Mouse (Mus musculus): Measurements from ENCODE around the gene Med27.
A peak's percentile ranks its signal among the peaks of the same experiment; 100 is the strongest.

Med27 gene

DNA sequence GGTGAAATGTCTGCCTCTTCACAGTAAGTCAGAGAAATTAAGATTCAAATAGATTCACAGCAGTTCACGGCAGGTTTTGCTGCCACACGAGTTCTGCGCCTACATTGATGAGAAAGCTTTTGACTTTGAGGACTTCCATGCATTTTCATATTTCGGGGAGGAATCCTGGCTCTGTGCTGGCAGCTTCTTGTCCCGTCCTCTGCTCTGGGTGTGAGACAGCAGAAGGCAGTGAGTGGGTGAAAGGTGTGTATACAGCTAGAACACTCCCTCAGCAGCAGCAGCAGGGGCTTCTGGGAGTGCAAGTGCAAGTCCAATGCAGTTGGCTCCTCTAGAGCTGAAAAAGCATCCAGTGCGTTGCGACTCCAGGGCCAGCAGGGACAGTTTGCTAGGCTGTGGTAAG, 53.6 kb downstream of the Med27 start:
- peak in 1 of 2 experiments; percentile 33 for DNase-seq (ENCODE audit: low spot score in 2 of 2)

GRCm38 (mm10) chr2:29400812-29401211, 54.2 kb downstream of the Med27 start:
- DNase-seq (ENCODE audit: low spot score in 2 of 2) = no peak

DNA sequence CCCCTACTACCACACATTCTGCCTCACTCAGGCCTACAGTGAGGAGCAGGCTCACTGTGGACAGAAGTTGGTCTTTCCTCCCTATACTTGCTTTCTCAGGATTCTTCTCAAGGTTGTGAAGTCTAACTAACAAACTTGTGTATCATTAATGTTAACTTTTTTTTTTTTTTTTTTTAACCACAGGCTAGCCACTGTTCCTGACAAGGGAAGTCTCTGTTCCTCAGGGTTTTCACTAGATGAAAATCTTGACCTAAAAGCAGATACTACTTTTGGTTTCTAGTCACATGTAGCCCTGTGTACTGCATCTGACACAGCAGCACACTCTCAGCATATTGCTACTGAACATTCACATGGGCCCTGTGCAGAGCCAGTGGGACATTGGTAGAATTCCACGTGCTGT, 55.2 kb downstream of the Med27 start:
- DNase-seq (ENCODE audit: low spot score in 2 of 2) = no peak

DNA sequence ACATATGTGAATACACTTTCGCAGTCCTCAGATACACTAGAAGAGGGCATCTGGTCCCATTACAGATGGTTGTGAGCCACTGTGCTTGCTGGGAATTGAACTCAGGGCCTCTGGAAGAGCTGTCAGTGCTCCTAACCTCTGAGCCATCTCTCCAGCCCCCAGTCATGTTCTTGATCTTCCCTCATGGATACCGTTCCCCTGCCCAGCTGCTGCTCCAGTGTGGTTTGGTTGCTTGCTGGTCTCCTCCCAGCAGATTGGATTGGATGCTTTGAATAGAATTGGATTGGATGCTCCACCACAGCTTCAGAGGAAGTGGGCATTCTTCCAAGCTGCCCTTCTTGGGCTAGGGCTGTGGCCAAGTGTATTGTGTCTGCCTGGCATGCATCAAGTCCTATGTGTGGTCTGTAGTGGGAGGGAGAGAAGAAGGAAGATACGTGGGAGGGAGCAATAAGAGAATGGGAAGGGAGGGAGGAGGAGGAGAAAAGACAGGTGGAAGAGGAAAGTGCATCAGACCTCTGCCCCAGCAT, 56.0 kb downstream of the Med27 start:
- no peak for DNase-seq (ENCODE audit: low spot score in 2 of 2)

DNA sequence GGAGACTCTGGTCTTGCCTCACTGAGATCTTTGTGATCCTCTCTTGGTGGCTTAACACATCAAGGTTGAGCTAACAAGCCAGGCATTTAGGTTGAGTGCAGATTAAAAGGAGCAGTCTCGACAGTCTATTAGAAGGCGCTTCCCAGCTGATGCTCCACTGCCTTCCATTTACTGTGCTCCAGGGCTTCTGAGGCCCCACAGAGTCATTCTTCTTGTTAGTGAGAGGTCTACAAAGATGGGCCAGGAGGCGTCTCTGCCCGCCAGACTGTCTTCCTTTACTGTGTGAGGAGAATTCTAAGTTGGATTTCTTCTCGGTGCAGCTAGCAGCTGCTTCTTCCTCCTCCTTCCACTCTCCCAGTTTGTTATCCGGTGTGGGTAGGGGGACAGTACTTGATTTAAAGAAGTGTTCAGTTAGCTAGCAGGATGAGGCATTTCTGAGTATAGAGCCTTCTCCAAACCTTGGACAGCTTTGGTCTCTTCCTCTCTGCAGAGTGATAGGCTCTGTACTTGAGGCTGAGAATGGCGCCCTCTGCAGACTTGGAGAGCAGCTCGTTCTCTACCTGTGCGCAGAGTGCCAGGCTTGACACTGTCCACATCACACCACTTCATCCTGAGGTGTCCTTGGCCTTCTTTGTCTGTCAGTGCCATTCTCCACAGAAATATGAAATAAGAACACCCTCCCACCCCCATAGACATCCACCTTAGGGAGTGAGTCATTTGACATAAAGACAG, 57.3 kb downstream of the Med27 start:
- DNase-seq (ENCODE audit: low spot score in 2 of 2) = no peak

- DNase-seq (ENCODE audit: low spot score in 2 of 2) = no peak
Measured at GRCm38 (mm10) chr2:29404931-29405330, 58.3 kb downstream of the Med27 start.

GRCm38 (mm10) chr2:29405848-29406247, 59.2 kb downstream of the Med27 start:
- DNase-seq (ENCODE audit: low spot score in 2 of 2) = no peak

GRCm38 (mm10) chr2:29407350-29407749, 60.7 kb downstream of the Med27 start:
- no peak for DNase-seq (ENCODE audit: low spot score in 2 of 2)

DNA sequence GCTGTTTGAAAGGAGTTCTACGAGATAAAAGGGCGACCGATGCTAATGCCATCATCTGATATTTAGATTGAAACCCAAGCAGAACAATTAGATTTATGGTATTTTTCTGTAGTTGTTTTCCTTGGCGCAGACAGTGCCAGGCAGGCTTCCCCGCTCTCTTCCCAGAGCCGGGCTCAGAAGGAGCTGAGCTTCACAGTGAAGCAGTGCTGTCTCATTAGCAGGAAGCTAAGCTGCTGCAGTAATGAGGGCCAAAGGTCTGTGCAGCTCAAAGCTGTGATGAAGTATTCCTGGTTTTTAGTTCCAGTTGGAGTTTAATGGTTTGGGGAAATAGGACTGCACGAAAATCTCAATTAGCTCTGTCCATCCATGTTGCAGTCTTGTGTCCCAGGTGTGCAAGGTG, 61.1 kb downstream of the Med27 start:
- no peak for DNase-seq (ENCODE audit: low spot score in 2 of 2)

DNA sequence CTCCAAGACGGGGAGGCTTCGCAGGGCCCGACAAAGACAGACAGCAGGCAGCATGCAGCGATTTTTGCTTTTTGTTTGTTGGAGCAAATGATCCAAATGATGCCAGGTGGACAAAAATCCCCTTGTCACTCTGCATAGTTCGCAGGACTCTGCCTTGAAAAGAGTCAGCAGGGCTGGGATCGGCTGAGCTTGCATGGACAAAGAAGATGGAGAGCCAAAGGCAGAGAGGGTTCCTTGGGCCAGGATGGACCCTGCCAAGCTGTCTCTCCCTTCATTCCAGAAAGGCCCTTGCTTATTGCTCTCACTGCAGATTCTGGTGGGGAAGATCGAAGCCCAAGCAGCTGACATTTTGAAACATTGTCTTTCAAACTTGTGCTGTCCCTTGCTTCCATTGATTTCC, 64.3 kb downstream of the Med27 start:
- DNase-seq (ENCODE audit: low spot score in 2 of 2) = no peak

DNA sequence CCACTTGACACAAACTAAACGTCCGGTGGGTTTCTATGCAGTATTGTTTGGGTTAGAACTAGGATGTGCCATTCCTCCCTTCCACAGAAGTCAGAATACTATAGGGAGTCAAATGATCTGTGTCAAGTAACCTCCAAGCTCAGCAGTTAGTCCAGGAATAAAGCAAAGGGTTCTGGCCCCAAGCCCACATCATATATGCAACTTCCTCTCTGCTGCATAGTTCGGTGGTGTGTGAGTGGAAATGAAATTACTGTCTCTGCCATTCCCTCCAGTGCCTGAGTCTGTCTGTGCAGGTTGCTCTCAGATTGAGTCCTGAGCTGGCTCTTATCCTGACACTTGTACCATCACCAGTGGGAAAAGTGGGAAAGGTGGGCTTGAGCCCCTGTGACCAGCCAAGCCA, 65.8 kb downstream of the Med27 start:
- DNase-seq (ENCODE audit: low spot score in 2 of 2) = no peak

DNA sequence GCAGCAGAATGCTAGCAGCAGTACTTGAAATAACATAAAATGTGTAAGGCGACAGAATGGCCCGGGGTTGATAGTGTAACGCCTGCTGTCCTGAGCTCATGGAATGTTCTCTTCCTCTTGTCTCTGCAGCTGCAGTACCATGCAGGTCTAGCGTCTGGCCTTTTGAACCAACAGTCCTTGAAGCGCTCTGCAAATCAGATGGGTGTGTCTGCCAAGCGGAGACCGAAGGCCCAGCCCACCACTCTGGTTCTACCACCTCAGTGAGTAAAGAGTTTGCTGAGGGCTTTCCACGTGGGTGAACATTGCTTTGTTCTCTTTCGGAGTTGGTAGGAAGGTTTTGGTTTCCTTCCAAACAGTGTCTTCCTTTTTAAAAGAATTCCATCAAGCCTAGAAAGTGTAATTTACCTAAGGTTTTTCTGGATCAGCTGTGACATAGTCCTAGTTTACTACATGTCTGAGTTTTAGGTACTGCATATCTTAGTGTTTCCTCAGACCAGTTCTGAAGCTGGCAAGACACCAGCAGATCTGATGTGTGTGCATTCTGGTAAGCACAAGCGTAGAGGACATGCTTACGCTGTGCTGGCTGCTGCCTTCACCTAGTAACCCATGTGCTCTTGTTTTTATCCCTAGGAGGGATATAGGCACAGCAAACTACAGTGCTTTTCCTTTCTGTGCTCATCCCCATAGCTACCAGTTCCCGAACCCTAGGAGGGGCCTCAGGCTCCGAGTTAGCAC, 66.8 kb downstream of the Med27 start:
- DNase-seq (ENCODE audit: low spot score in 2 of 2) = no peak

GRCm38 (mm10) chr2:29414852-29415473, 68.3 kb downstream of the Med27 start:
- no peak for DNase-seq (ENCODE audit: low spot score in 2 of 2)

- no peak for DNase-seq (ENCODE audit: low spot score in 2 of 2)
Measured at GRCm38 (mm10) chr2:29418498-29418897, 71.9 kb downstream of the Med27 start.

DNA sequence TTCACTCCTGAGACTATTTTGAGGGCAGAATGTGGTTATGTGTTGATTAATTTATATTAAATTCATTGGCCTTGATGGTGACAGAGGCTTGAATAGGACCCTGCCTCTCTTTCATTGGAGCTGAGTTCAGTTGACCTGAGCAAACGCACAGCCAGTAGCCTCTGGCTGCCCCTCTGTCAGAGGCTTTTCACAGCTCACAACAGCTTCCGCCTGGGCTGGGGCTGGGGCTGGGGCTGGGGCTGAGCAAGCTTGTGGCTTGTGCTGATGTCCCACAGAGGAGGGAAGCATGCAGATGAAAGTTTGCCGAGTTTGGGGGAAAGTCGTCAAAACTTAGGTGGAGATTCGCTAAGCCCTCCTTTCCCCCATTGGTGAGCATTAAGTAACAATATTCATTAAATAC, 72.8 kb downstream of the Med27 start:
- no peak for DNase-seq (ENCODE audit: low spot score in 2 of 2)

- DNase-seq (ENCODE audit: low spot score in 2 of 2) = no peak
Measured at GRCm38 (mm10) chr2:29419946-29420345, 73.3 kb downstream of the Med27 start.

DNA sequence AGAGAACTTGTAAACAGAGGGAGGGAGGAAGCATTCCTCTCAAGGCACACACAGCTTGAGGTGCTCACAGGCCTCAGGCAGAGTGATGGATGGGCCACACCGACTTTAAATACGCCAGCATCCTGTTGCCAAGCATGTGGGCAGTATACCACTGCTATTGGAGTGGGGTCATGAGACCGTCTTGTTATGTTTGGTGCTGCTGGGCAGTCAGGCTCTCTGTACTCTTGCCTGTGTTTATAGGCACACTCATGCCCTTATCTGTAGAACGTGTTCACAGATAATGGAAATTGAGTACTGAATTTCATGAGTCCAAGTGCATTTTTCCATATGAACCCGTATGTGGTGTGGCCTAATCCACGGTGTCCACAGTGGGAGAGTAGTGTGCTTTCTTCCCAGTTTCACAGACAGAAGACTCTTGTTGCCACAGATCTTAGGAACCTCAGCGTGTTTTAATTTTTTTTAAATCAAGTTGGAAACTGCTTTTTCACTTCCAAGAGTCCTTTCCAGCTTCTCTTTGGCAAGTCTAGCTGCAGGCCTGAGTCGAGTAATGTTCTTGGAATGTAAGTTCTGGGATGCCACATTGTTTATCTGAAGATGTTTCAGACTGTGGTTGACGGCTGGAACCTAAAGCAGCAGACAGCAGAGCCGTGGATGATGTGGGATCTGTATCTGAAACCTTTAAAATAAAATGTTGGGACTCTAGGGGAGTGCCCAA, 75.7 kb downstream of the Med27 start:
- DNase-seq (ENCODE audit: low spot score in 2 of 2) = no peak

DNA sequence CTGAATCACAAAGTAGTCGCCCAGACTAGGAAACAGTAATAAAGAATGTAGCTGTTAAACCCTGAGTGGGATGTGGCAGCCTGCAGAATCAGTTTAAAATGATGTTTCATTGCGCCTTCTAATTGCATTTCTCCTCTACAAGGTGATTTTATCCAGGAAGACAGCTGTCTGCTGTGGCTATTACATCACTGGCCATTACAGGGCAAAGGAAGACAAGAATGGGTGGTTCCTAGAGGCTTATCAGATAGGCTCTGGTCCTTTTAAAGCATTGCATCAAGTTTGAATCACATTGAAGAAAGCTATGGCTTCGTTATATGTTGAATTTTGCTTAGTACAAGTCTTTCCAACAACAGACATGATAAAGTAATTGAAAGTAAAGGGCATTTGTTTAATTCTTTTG, 76.4 kb downstream of the Med27 start:
- DNase-seq (ENCODE audit: low spot score in 2 of 2) = no peak

GRCm38 (mm10) chr2:29425386-29425785, 78.8 kb downstream of the Med27 start:
- no peak for DNase-seq (ENCODE audit: low spot score in 2 of 2)

DNA sequence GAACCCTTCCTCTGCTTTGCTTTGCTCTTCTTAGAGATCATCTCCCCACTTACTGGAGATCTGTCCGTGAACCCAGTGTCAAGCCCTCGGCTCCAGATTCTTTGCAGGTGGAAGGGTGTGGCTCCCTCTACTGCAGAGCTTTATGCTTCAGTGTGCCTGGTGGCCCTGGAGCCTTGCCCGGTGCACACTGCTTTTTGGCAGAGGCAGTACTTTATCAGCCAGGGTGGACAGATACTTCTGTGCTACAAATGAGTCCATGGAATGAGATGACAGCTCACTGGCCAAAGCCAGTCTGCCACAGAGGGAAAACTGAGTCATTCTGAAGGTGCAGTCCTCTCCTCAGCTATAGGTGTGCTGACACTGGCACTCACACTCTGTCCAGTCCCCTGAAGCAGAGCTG, 80.1 kb downstream of the Med27 start:
- no peak for DNase-seq (ENCODE audit: low spot score in 2 of 2)

- no peak for DNase-seq (ENCODE audit: low spot score in 2 of 2)
Measured at GRCm38 (mm10) chr2:29432565-29432964, 85.9 kb downstream of the Med27 start.

DNA sequence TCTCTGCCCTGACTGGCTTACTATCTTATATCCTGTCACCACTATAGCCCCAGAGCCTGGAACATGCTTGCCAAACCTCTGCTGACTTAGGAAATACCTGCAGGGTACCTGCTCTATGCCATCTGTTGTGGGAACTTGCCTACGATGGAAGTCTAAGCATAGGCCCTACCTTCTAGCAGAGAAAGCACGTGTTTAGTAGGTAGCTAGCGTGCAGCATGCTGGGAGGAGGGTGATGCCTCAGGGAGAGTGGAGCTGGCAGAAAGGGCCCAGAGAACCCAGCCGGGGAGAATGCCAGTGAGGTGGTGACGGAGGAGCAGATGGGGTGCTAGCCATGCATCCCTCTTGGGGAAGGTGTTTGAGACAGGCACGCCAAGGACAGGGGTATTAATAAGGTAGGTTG, 89.8 kb downstream of the Med27 start:
- DNase-seq (ENCODE audit: low spot score in 2 of 2) = no peak

All from frontal cortex, postnatal 10 days (tissue).